Mouse (Mus musculus): ENCODE measurements at regions not wholly inside any gene's neighbourhood (a gene's known extent, or its start where the extent isn't known, plus 50 kb on each side); places are given as distances from the start of the nearest gene placed in this dataset.

- no peak for DNase-seq
Measured at GRCm38 (mm10) chr8:113250264-113250663, 385.1 kb upstream of the Mon1b start.

GRCm38 (mm10) chr8:113254076-113254475 lies 381.3 kb upstream of the Mon1b start:
- DNase-seq: no peak

- no peak for DNase-seq
Measured at GRCm38 (mm10) chr8:113259477-113259876, 375.9 kb upstream of the Mon1b start.

- DNase-seq: no peak
Measured at GRCm38 (mm10) chr8:113263296-113263695, 372.1 kb upstream of the Mon1b start.

GRCm38 (mm10) chr8:113271262-113271661 lies 364.1 kb upstream of the Mon1b start:
- no peak for DNase-seq

GRCm38 (mm10) chr8:113300273-113300843 lies 335.0 kb upstream of the Mon1b start:
- DNase-seq: no peak

GRCm38 (mm10) chr8:113303426-113303825 lies 332.0 kb upstream of the Mon1b start:
- no peak for DNase-seq

GRCm38 (mm10) chr8:113317169-113317568 lies 318.2 kb upstream of the Mon1b start:
- no peak for DNase-seq

- DNase-seq: no peak
Measured at GRCm38 (mm10) chr8:113331576-113331975, 303.8 kb upstream of the Mon1b start.

- peak; percentile 1 for DNase-seq
Measured at GRCm38 (mm10) chr8:113341306-113341705, 294.1 kb upstream of the Mon1b start.

GRCm38 (mm10) chr8:113361900-113362299 lies 273.5 kb upstream of the Mon1b start:
- no peak for DNase-seq

- no peak for DNase-seq
Measured at GRCm38 (mm10) chr8:113364181-113364580, 271.2 kb upstream of the Mon1b start.

- no peak for DNase-seq
Measured at GRCm38 (mm10) chr8:113383517-113383916, 251.9 kb upstream of the Mon1b start.

- DNase-seq: no peak
Measured at GRCm38 (mm10) chr8:113383974-113384373, 251.4 kb upstream of the Mon1b start.

GRCm38 (mm10) chr8:113389504-113389903 lies 245.9 kb upstream of the Mon1b start:
- no peak for DNase-seq

- no peak for DNase-seq
Measured at GRCm38 (mm10) chr8:113390038-113390437, 245.3 kb upstream of the Mon1b start.

GRCm38 (mm10) chr8:113394319-113394718 lies 241.1 kb upstream of the Mon1b start:
- DNase-seq: no peak

- DNase-seq: no peak
Measured at GRCm38 (mm10) chr8:113405158-113405557, 230.2 kb upstream of the Mon1b start.

- DNase-seq: no peak
Measured at GRCm38 (mm10) chr8:113419352-113419751, 216.0 kb upstream of the Mon1b start.

- no peak for DNase-seq
Measured at GRCm38 (mm10) chr8:113422651-113423050, 212.7 kb upstream of the Mon1b start.

- DNase-seq: no peak
Measured at GRCm38 (mm10) chr8:113439088-113439487, 196.3 kb upstream of the Mon1b start.

- no peak for DNase-seq
Measured at GRCm38 (mm10) chr8:113454022-113454421, 181.4 kb upstream of the Mon1b start.

GRCm38 (mm10) chr8:113464625-113465024 lies 170.8 kb upstream of the Mon1b start:
- no peak for DNase-seq

GRCm38 (mm10) chr8:113465156-113465555 lies 170.2 kb upstream of the Mon1b start:
- no peak for DNase-seq

- DNase-seq: no peak
Measured at GRCm38 (mm10) chr8:113466683-113467082, 168.7 kb upstream of the Mon1b start.

Measured in kidney, adult 11 months (tissue).